Mouse (Mus musculus) lung, embryonic 16.5 days (tissue): ENCODE data around the gene Sardh. TPM values are rescaled to one million over a fixed set of nuclear protein-coding genes. Genes with fewer than 3 reads are reported as not detected.

Experiments used
- ATAC-seq: fragments of 200-750 bp; cut with Nextera tagmentation; 2 replicates; pipeline ENCODE4 v1.8.0; 2017; ENCODE audit warnings: low read depth, mild to moderate bottlenecking, moderate library complexity
- H3K27ac ChIP-seq: fragments of 300-500 bp; sonication (generic); 2 replicates; pipeline ENCODE4 v1.5.1; 2014; ENCODE audit warnings: mild to moderate bottlenecking, control low read depth, low read length
- H3K27me3 ChIP-seq: fragments of 300-500 bp; sonication (generic); 2 replicates; pipeline ENCODE4 v1.6.1; 2014; ENCODE audit warnings: low read depth, low read length, mixed read lengths; ENCODE audit not compliant: control insufficient read depth, insufficient read depth
- H3K36me3 ChIP-seq: fragments of 300-500 bp; sonication (generic); 2 replicates; pipeline ENCODE4 v1.6.1; 2014; ENCODE audit warnings: low read length; ENCODE audit not compliant: control insufficient read depth, insufficient read depth
- H3K4me1 ChIP-seq: fragments of 300-500 bp; sonication (generic); replicated peaks from 2 replicates; pipeline ENCODE4 v1.6.1; 2014; ENCODE audit warnings: low read length, mixed read lengths; ENCODE audit not compliant: control insufficient read depth, insufficient read depth
- H3K4me2 ChIP-seq: fragments of 300-500 bp; sonication (generic); 2 replicates; pipeline ENCODE4 v1.6.1; 2014; ENCODE audit warnings: low read depth, low read length, control low read depth
- H3K4me3 ChIP-seq: fragments of 300-500 bp; sonication (generic); 2 replicates; pipeline ENCODE4 v1.5.1; 2014; ENCODE audit warnings: mild to moderate bottlenecking, low read length, control low read depth
- H3K9ac ChIP-seq: fragments of 300-500 bp; sonication (generic); 2 replicates; pipeline ENCODE4 v1.6.1; 2014; ENCODE audit warnings: low read length, control low read depth
- H3K9me3 ChIP-seq: fragments of 300-500 bp; sonication (generic); 2 replicates; pipeline ENCODE4 v1.6.1; 2016; ENCODE audit warnings: low read length; ENCODE audit not compliant: control insufficient read depth
- WGBS: fragments of 180-500 bp; shearing (Covaris S2); extraction: QIAGEN DNeasy Blood & Tissue Kit; methylation state at CpG from one replicate; pipeline ENCODE4 v1.1.7; 2014; 5-methylcytosine and 5-hydroxymethylcytosine counted together
- polyA plus RNA-seq: library from polyadenylated mRNA; unstranded; fragments of >200 nt; fragmentation: Nextera tagmentation; extraction: Ambion mirVana; gene quantifications from 2 replicates; pipeline ENCODE4 v1.2.1, GENCODE M21; 2015

Sardh gene
- 24.3 and 32.0 TPM in 2 replicates for polyA plus RNA-seq

DNA sequence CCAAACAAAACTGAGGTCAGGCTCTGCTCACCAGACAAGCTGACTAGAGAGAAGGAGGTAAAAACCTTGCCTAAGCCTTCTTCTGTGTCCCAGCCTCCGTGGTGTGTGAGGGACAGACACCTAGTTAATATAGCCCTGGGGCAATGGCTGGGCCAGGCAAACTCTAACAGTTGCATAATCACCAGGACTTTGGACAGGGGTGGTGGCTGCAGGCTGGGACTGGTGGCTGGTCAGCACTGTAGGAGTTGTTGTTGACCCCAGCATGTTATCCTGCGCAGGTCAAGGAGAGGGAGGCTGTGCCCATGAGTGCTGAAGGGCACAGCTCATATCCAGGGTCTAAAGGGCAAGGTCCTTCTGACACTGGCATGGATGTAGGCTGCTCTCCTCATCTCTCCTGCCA lies at the start of gene Sardh:
Gene Sardh, minus strand, starts transcription at position 127 of the 400 bp plus-strand sequence.
- peak within 1 kb of the TSS; percentile 37; the same call in 1 of the 2 replicates for H3K9ac ChIP-seq
- ATAC-seq = no peak
- no peak within 1 kb of the TSS for H3K4me3 ChIP-seq
- H3K36me3 ChIP-seq = 0 out of 2 replicates have a peak, but pooled peaks cover 2% of the 10 kb centered on the region
- H3K4me1 ChIP-seq = peaks cover 21% of the 10 kb centered on the region
- peak within 1 kb of the TSS; percentile 57 for H3K4me2 ChIP-seq
- no peaks in the 10 kb centered on the region for H3K27me3 ChIP-seq
- WGBS = 80% methylated on average over 2 of the region's 2 CpGs
- no peaks in the 10 kb centered on the region for H3K9me3 ChIP-seq
- H3K27ac ChIP-seq = peak within 1 kb of the TSS; percentile 89

DNA sequence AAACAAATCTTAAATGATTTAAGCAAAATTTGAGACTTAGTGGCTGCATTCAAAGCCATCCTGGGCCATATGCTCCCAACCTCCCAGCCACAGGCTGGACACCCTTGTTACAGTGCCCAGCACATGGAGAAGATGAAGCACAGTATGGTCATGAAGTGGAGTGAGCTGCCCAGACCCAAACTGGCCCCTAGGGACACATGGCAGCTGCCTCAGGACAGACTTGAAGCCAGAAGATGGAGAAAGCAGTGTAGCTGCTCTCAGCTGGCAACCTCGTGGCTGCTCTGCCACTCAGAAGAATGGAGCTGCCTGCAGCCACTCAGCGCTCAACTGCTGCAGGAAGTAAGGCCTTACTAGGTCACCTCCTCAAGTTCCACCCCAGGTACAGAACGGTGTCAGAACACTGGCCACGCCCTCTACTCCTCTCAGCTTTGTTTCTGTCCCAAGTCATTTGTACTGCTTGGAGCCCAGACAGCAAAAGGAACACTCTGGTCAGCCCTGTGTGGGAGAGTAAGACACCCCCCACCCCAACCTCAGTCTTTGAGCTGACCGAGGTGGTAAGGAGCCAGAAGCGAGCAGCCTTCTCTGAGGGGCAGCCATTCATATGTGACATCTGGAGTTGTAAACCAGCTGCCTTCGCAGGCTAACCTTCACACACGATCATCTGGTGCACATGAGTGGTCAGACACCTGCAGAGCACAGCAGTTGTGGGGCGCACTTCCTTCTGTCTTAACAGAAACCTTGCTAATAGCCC lies 48.7 kb upstream of the Sardh start:
- Histone ChIP-seq H3K4me1 (no peaks in the 10 kb centered on the region; the same call in 1 of the 2 replicates), H3K27ac (no peak overlapping the region), H3K36me3 (peaks cover 5% of the 10 kb centered on the region), H3K9ac (no peak overlapping the region), H3K9me3 (no peaks in the 10 kb centered on the region), H3K4me3 (no peak overlapping the region), H3K27me3 (no peaks in the 10 kb centered on the region), H3K4me2 (no peak overlapping the region)
- ATAC-seq = peak; percentile 29; the same call in 1 of the 2 replicates
- WGBS = 69% methylated on average over 9 of the region's 9 CpGs

DNA sequence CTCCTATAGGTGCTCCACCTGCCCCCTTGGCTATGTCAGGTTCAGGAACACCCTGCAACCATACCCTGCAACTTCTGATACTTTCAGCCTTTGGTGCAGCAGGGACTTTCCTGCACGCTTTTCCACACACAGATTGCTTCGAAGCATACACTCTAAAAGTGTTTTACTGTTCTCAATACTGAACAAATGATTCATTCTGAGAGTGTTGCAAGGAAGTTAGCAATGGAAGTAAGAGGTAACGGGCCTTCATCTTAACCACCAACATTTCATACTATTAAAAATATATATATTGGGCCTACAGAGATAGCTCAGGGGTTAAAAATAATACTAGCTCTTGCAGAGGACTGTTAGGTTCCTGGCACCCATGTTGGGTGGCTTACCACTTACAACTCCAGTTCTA lies 46.6 kb upstream of the Sardh start:
- Histone ChIP-seq H3K36me3 (peaks cover 5% of the 10 kb centered on the region), H3K4me1 (no peaks in the 10 kb centered on the region), H3K9ac (no peak overlapping the region), H3K27ac (no peak overlapping the region), H3K9me3 (no peaks in the 10 kb centered on the region), H3K4me3 (no peak overlapping the region), H3K4me2 (no peak overlapping the region), H3K27me3 (no peaks in the 10 kb centered on the region)
- 96% methylated on average over 3 of the region's 3 CpGs for WGBS
- ATAC-seq = no peak

DNA sequence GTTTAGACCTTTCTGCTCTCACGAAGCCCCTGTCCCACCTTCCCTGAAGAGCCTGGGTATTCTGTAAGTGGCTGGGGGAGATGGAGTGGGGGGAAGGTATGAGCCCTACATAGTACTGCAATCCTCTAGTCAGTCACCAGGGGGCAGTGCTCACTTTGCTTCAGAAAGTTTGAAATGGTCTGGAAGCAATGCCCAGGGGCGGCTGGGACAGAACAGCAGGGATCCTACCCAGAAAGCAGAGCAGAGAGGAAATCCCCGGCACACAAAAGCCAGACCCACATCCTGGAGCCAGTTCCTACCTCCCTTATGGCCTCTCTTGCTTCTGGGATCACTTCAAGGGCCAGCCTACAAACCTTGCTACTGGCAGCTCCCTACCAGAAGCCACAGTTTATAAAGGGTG lies 40.9 kb upstream of the Sardh start:
- Histone ChIP-seq H3K4me2 (no peak overlapping the region), H3K27me3 (no peaks in the 10 kb centered on the region), H3K4me3 (no peak overlapping the region), H3K27ac (0 out of 2 replicates have a peak overlapping the region, but pooled peaks have one; percentile 29), H3K9ac (peak overlapping the region; percentile 12; the same call in 1 of the 2 replicates), H3K36me3 (peaks cover 4% of the 10 kb centered on the region), H3K4me1 (peaks cover 6% of the 10 kb centered on the region), H3K9me3 (no peaks in the 10 kb centered on the region)
- 4% methylated on average over 3 of the region's 3 CpGs for whole genome bisulfite sequencing
- peak; percentile 81 for ATAC-seq

DNA sequence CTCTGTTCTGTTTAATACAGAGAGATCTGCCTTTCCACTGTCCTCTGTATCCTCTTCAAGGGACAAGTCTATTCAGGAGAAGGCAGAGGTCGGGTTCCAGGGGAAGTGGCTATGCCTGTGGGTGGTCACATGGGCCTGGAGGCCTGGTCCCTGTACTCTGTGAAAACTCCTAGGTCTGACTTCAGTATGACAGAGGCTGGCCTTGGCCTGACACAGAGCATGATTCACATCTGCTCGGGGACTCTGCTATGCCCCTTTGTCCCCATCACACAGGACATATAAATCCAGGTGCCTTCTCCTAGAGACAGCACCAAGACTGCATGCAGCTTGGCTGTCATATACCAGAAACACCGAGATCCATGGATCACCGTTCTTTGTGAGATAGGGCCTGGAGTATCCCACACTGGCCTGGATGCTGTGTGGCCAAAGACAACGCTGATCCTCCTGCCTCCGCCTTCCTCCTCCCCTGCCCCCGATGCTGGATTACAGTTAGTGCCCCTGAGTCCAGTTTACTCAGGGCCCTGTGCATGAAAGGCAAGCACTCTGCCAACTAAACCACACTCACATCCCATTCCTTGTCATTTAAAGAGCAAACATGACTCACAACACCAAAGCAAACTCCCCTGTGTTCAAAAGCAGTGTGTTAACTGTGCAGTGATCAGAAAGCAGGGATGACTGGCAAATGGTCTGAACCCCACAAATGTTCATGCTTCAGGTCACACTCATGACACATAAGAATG lies 39.0 kb upstream of the Sardh start:
- Histone ChIP-seq H3K27me3 (no peaks in the 10 kb centered on the region), H3K27ac (no peak overlapping the region), H3K9ac (no peak overlapping the region), H3K36me3 (peaks cover 3% of the 10 kb centered on the region), H3K4me1 (peaks cover 6% of the 10 kb centered on the region), H3K4me3 (no peak overlapping the region), H3K4me2 (no peak overlapping the region), H3K9me3 (no peaks in the 10 kb centered on the region)
- WGBS = 74% methylated on average over 7 of the region's 7 CpGs
- no peak for ATAC-seq

DNA sequence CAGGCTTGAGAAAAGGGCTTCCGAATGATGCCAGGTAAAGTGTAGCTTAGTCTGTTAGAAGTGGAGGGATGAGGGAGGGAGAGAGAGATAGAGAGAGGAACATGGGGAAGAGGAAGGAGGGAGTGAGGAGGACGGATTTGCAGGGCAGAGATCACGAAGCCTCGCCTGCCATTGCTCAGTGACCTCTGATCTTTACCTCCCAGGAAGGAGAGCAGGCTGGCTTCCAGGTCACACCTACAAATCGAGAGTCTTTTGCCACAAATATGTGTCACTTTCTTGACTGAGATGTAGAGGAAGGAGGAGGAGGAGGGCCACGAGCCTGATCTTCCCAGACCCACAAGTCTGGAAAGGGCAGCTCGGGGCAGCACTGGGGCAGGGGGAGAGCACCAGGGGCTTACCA lies 36.3 kb upstream of the Sardh start:
- H3K4me2 ChIP-seq = no peak overlapping the region
- H3K4me3 ChIP-seq = no peak overlapping the region
- H3K9ac ChIP-seq = no peak overlapping the region
- no peak for ATAC-seq
- H3K9me3 ChIP-seq = no peaks in the 10 kb centered on the region
- H3K36me3 ChIP-seq = peaks cover 5% of the 10 kb centered on the region
- H3K27me3 ChIP-seq = no peaks in the 10 kb centered on the region
- WGBS = 64% methylated on average over 7 of the region's 7 CpGs
- H3K27ac ChIP-seq = no peak overlapping the region
- peaks cover 4% of the 10 kb centered on the region for H3K4me1 ChIP-seq

DNA sequence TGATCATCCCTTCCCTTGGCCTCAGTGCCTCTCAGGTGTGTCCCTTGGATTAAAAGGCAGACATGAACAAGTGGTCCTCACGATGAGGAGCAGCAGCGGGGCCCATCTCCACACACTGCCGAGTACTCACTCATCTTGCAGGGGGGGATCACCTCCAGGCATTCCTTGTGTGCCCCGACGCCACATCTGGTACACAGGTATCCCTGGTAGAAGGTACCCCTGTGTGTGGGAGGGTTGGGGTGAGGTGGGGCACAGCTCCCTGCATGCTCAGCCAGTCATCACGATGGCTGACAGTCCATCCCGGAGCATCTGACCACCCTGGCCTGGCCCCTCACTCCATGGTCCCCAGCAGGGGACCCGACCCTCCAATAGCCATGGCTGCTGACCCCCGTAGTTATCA lies 33.6 kb upstream of the Sardh start:
- Histone ChIP-seq H3K4me2 (no peak overlapping the region), H3K4me3 (no peak overlapping the region), H3K4me1 (no peaks in the 10 kb centered on the region), H3K9ac (no peak overlapping the region), H3K27ac (no peak overlapping the region), H3K36me3 (peaks cover 8% of the 10 kb centered on the region), H3K9me3 (no peaks in the 10 kb centered on the region), H3K27me3 (no peaks in the 10 kb centered on the region)
- ATAC-seq = no peak
- WGBS = 88% methylated on average over 9 of the region's 9 CpGs

DNA sequence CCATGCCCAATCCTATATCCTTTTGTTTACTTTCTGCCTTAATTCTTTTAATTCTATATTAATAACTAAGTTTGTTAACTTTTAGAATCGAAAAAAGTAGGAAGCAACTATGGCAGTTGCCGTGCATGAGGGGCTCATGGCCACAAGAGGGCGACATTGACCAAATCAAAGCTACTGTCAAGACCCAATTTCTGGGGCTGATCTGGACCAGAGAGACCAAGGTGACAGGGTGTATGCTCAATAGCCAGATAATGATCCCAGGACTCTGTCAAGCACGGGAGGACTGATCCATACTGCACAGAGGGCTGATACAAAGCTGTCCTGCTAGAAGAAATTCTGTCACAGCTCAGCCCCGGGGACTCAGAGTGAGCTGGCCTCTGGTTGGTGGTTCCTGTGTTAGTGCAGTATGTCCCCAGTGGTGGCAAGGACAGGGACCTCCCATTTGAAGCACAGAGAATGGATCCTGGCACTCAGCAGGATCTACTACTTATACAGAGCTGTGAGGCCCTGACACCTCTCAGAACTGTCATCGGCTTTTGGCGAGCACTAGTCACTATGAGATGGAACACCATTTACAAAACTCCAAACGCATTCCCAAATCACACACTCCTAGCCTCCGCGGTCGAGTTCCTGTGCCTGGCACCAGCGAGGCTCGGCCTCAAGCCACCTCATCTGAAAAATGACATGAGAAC lies 32.9 kb upstream of the Sardh start:
- Histone ChIP-seq H3K9me3 (no peaks in the 10 kb centered on the region), H3K9ac (no peak overlapping the region), H3K27ac (no peak overlapping the region), H3K36me3 (peaks cover 8% of the 10 kb centered on the region), H3K4me2 (no peak overlapping the region), H3K4me1 (no peaks in the 10 kb centered on the region), H3K27me3 (no peaks in the 10 kb centered on the region), H3K4me3 (no peak overlapping the region)
- ATAC-seq = peak; percentile 57; the same call in 1 of the 2 replicates
- WGBS = 60% methylated on average over 13 of the region's 13 CpGs

DNA sequence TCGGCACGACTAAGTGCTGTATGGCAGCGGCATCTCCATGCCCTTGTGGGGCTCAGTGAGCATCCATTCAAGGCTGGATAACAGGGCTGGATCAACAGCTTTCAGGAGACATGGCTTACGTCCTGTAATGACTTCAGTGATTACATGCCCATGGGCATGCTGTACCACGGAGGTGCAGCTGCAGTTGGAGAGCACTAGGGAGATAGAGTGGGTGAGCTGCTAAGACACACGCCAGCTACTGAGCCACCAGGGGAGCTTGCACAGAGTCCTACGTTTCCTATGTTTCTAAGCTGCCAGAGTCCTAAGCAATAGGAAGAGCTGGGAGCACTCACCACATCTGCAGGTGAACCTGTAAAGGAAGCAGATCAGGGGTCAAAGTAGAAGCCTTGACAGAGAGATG lies 30.7 kb upstream of the Sardh start:
- no peak overlapping the region for H3K9ac ChIP-seq
- H3K27me3 ChIP-seq = no peaks in the 10 kb centered on the region
- peaks cover 19% of the 10 kb centered on the region for H3K36me3 ChIP-seq
- H3K4me1 ChIP-seq = no peaks in the 10 kb centered on the region
- H3K4me3 ChIP-seq = no peak overlapping the region
- ATAC-seq = no peak
- no peak overlapping the region for H3K27ac ChIP-seq
- 86% methylated on average over 7 of the region's 7 CpGs for WGBS
- H3K9me3 ChIP-seq = peaks cover 3% of the 10 kb centered on the region; the same call in 1 of the 2 replicates
- H3K4me2 ChIP-seq = no peak overlapping the region
